Mouse (Mus musculus) olfactory bulb, adult 2 months (tissue): ENCODE measurements around the gene Arid3b.

Experiments
- CTCF ChIP-seq: fragments of 200-500 bp; IDR thresholded peaks from 2 replicates; pipeline ENCODE4 v1.5.1; 2012; ENCODE audit warnings: low read depth, mild to moderate bottlenecking, low read length, moderate library complexity; ENCODE audit not compliant: insufficient read depth
- POLR2A ChIP-seq: fragments of 200-500 bp; IDR thresholded peaks from 2 replicates; pipeline ENCODE4 v1.6.1; 2012; ENCODE audit warnings: mild to moderate bottlenecking, low read depth, low read length, moderate library complexity; ENCODE audit not compliant: insufficient read depth

DNA sequence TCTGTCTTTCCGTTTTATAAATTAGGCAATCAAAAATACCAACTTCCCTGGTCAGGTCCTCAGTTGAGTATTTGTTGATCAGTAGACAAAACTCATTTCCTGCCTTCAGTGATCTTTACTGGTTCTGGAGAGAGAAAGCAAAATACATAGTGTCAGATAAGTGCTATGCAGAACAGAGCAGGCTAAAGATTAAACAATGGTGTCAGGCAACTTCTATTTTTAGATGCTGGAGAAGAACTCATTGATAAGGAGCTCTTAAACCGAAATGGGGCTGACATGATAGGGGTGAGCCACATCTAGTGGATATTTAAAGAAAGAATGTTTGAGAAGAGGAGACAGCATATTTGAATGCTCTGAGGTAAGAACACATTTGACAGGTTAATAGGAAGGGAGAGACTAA is 2.4 kb upstream of the Arid3b start:
- TF ChIP-seq POLR2A (no peak), CTCF (no peak)
